Mouse (Mus musculus): ENCODE measurements at regions not wholly inside any gene's neighbourhood (a gene's known extent, or its start where the extent isn't known, plus 50 kb on each side); places are given as distances from the start of the nearest gene placed in this dataset.

GRCm38 (mm10) chr8:113137361-113137760 is 498.0 kb upstream of the Mon1b start:
- no peaks in the 10 kb centered on the region for H3K27me3 ChIP-seq (ENCODE audit: control insufficient read depth in 1 of 2, insufficient read depth in 2 of 2, low read length in 2 of 2)
- H3K9ac ChIP-seq (ENCODE audit: control insufficient read depth, low read depth, low read length, poor library complexity, severe bottlenecking) = no peak overlapping the region
- no peak overlapping the region for H3K27ac ChIP-seq (ENCODE audit: control insufficient read depth, low read depth, low read length)
- TF ChIP-seq ZKSCAN1 (IDR thresholded peaks at IDR 0.05; ENCODE audit: low read depth, low read length) (no peak), NELFE (IDR thresholded peaks at IDR 0.05; ENCODE audit: low read depth, low read length) (no peak), ZC3H11A (IDR thresholded peaks at IDR 0.05; ENCODE audit: low read depth, low read length) (no peak), GABPA (IDR thresholded peaks at IDR 0.05; ENCODE audit: low read depth, low read length) (no peak), MAZ (IDR thresholded peaks at IDR 0.05; ENCODE audit: low read depth, low read length) (no peak), MEF2A (IDR thresholded peaks at IDR 0.05; ENCODE audit: extremely low read depth, insufficient replicate concordance, low read depth, low read length, poor library complexity, severe bottlenecking) (no peak)
- H3K9me3 ChIP-seq (replicated peaks; ENCODE audit: insufficient read depth, low read length) = no peaks in the 10 kb centered on the region
- no peaks in the 10 kb centered on the region for H3K4me1 ChIP-seq (ENCODE audit: control insufficient read depth in 1 of 2, insufficient read depth in 2 of 2, low read length in 2 of 2)
- H3K4me3 ChIP-seq (ENCODE audit: control insufficient read depth in 1 of 2, insufficient read depth in 1 of 2, low read depth in 2 of 2, low read length in 2 of 2) = no peak overlapping the region
- H3K36me3 ChIP-seq (ENCODE audit: control insufficient read depth in 1 of 2, insufficient read depth in 2 of 2, low read length in 2 of 2) = no peaks in the 10 kb centered on the region
- DNase-seq (ENCODE audit: low read depth, low spot score) = no peak
- no peaks in the 10 kb centered on the region for H3K79me2 ChIP-seq (ENCODE audit: control insufficient read depth, insufficient read depth, low read length, poor library complexity)

GRCm38 (mm10) chr8:113140021-113140420 is 495.4 kb upstream of the Mon1b start:
- TF ChIP-seq ETS1 (IDR thresholded peaks at IDR 0.05; ENCODE audit: low read depth, low read length) (no peak), TAL1 (IDR thresholded peaks at IDR 0.05; ENCODE audit: low read length) (no peak), JUND (IDR thresholded peaks at IDR 0.05; ENCODE audit: low read depth, low read length) (no peak), POLR2AphosphoS2 (IDR thresholded peaks at IDR 0.05; ENCODE audit: low read length) (no peak), KAT2A (conservative IDR thresholded peaks at IDR 0.05; ENCODE audit: low read depth, low read length) (no peak), ZNF384 (IDR thresholded peaks at IDR 0.05; ENCODE audit: low read depth, low read length) (no peak), MYB (IDR thresholded peaks at IDR 0.05; ENCODE audit: low read depth, low read length) (no peak)
- Histone ChIP-seq H3K9me3 (replicated peaks; ENCODE audit: insufficient read depth, low read length) (no peaks in the 10 kb centered on the region), H3K9ac (ENCODE audit: control insufficient read depth, low read depth, low read length, poor library complexity, severe bottlenecking) (no peak overlapping the region), H3K4me3 (ENCODE audit: control insufficient read depth in 1 of 2, insufficient read depth in 1 of 2, low read depth in 2 of 2, low read length in 2 of 2) (no peak overlapping the region), H3K27ac (ENCODE audit: control insufficient read depth, low read depth, low read length) (no peak overlapping the region), H3K79me2 (ENCODE audit: control insufficient read depth, insufficient read depth, low read length, poor library complexity) (no peaks in the 10 kb centered on the region), H3K36me3 (ENCODE audit: control insufficient read depth in 1 of 2, insufficient read depth in 2 of 2, low read length in 2 of 2) (no peaks in the 10 kb centered on the region), H3K27me3 (ENCODE audit: control insufficient read depth in 1 of 2, insufficient read depth in 2 of 2, low read length in 2 of 2) (no peaks in the 10 kb centered on the region), H3K4me1 (ENCODE audit: control insufficient read depth in 1 of 2, insufficient read depth in 2 of 2, low read length in 2 of 2) (no peaks in the 10 kb centered on the region)
- DNase-seq (ENCODE audit: low read depth, low spot score) = no peak

GRCm38 (mm10) chr8:113141131-113141530 is 494.3 kb upstream of the Mon1b start:
- no peak for TF ChIP-seq NRF1 (IDR thresholded peaks at IDR 0.05; ENCODE audit: insufficient read depth, low read depth, low read length, poor library complexity, severe bottlenecking)
- TF ChIP-seq EP300 (IDR thresholded peaks at IDR 0.05; ENCODE audit: low read depth in 1 of 2, low read length in 2 of 2) = no peak
- no peak for TF ChIP-seq JUND (IDR thresholded peaks at IDR 0.05; ENCODE audit: low read depth, low read length)
- TF ChIP-seq ZKSCAN1 (IDR thresholded peaks at IDR 0.05; ENCODE audit: low read depth, low read length) = no peak
- no peak for TF ChIP-seq RCOR1 (IDR thresholded peaks at IDR 0.05; ENCODE audit: low read depth, low read length)
- DNase-seq (ENCODE audit: low read depth, low spot score) = no peak
- H3K4me1 ChIP-seq (ENCODE audit: control insufficient read depth in 1 of 2, insufficient read depth in 2 of 2, low read length in 2 of 2) = no peaks in the 10 kb centered on the region

More at GRCm38 (mm10) chr8:113141131-113141530, 494.3 kb upstream of the Mon1b start:
- no peaks in the 10 kb centered on the region for H3K9me3 ChIP-seq (replicated peaks; ENCODE audit: insufficient read depth, low read length)
- no peaks in the 10 kb centered on the region for H3K79me2 ChIP-seq (ENCODE audit: control insufficient read depth, insufficient read depth, low read length, poor library complexity)
- H3K27ac ChIP-seq (ENCODE audit: control insufficient read depth, low read depth, low read length) = no peak overlapping the region
- no peaks in the 10 kb centered on the region for H3K27me3 ChIP-seq (ENCODE audit: control insufficient read depth in 1 of 2, insufficient read depth in 2 of 2, low read length in 2 of 2)
- H3K9ac ChIP-seq (ENCODE audit: control insufficient read depth, low read depth, low read length, poor library complexity, severe bottlenecking) = no peak overlapping the region
- H3K4me3 ChIP-seq (ENCODE audit: control insufficient read depth in 1 of 2, insufficient read depth in 1 of 2, low read depth in 2 of 2, low read length in 2 of 2) = no peak overlapping the region
- no peaks in the 10 kb centered on the region for H3K36me3 ChIP-seq (ENCODE audit: control insufficient read depth in 1 of 2, insufficient read depth in 2 of 2, low read length in 2 of 2)
